Mouse (Mus musculus) intestine, embryonic 14.5 days (tissue): ENCODE data around the gene Pde8a. TPM values are rescaled to one million over a fixed set of nuclear protein-coding genes. Genes with fewer than 3 reads are reported as not detected.

Source experiments
- ATAC-seq: fragments of 200-750 bp; cut with Nextera tagmentation; replicated peaks from 2 replicates; pipeline ENCODE4 v1.8.0; 2017; ENCODE audit warnings: low read depth, moderate number of reproducible peaks, moderate TSS enrichment, moderate library complexity; ENCODE audit not compliant: low FRiP score, low TSS enrichment
- DNase-seq: peaks from one replicate; pipeline ENCODE4 v3.0.0-alpha.2; 2018; ENCODE audit warnings: low spot score
- H3K27ac ChIP-seq: fragments of 300-500 bp; sonication (generic); 2 replicates; pipeline ENCODE4 v1.5.1; 2014; ENCODE audit warnings: low read depth, mild to moderate bottlenecking, control low read depth
- H3K27me3 ChIP-seq: fragments of 300-500 bp; sonication (generic); replicated peaks from 2 replicates; pipeline ENCODE4 v1.6.1; 2014; ENCODE audit warnings: low read length, control low read depth; ENCODE audit not compliant: control insufficient read depth, insufficient read depth
- H3K36me3 ChIP-seq: fragments of 300-500 bp; sonication (generic); 2 replicates; pipeline ENCODE4 v1.6.1; 2014; ENCODE audit warnings: low read length, control low read depth; ENCODE audit not compliant: control insufficient read depth, insufficient read depth
- H3K4me1 ChIP-seq: fragments of 300-500 bp; sonication (generic); replicated peaks from 2 replicates; pipeline ENCODE4 v1.6.1; 2014; ENCODE audit warnings: low read length, control low read depth, mixed read lengths; ENCODE audit not compliant: control insufficient read depth, insufficient read depth
- H3K4me2 ChIP-seq: fragments of 300-500 bp; sonication (generic); 2 replicates; pipeline ENCODE4 v1.6.1; 2014; ENCODE audit warnings: low read length
- H3K4me3 ChIP-seq: fragments of 300-500 bp; sonication (generic); 2 replicates; pipeline ENCODE4 v1.5.1; 2014; ENCODE audit warnings: low read depth, low read length, control low read depth, mixed read lengths
- H3K9ac ChIP-seq: fragments of 300-500 bp; sonication (generic); 2 replicates; pipeline ENCODE4 v1.6.1; 2014; ENCODE audit warnings: mild to moderate bottlenecking, low read length
- H3K9me3 ChIP-seq: fragments of 300-500 bp; sonication (generic); 2 replicates; pipeline ENCODE4 v1.6.1; 2016; ENCODE audit warnings: low read length, control low read depth; ENCODE audit not compliant: control insufficient read depth
- WGBS: fragments of 180-500 bp; shearing (Covaris S2); extraction: QIAGEN DNeasy Blood & Tissue Kit; methylation state at CpG from one replicate; pipeline ENCODE4 v1.1.7; 2014; 5-methylcytosine and 5-hydroxymethylcytosine counted together
- polyA plus RNA-seq: library from polyadenylated mRNA; unstranded; fragments of >200 nt; fragmentation: Nextera tagmentation; extraction: Ambion mirVana; gene quantifications from 2 replicates; pipeline ENCODE4 v1.2.1, GENCODE M21; 2014

Gene Pde8a
- polyA plus RNA-seq, 1 experiment from 2014 or later: 3.7 TPM

DNA sequence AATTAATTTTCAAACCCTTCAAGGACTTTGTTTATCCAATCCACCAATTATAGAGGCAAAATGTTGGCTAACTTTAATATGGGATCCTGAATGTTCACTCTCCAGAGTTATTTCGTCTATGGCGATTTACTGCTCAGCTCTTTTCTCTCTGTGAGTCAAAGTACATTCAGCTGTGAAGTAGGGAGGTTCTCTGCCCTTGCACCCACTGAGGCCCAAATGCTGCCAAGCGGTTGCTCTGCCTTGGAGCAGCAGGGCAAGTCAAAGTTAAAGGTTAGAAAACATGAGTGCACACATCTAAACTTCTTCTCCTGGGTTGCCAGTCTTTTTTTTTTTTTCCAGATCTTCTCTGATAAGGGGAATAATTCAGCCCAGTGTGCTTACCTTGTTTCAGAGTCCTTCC, 43.4 kb downstream of the Pde8a start:
- Histone ChIP-seq H3K4me2 (no peak overlapping the region), H3K36me3 (no peaks in the 10 kb centered on the region), H3K27me3 (no peaks in the 10 kb centered on the region), H3K27ac (no peak overlapping the region), H3K9me3 (no peaks in the 10 kb centered on the region), H3K9ac (no peak overlapping the region), H3K4me1 (no peaks in the 10 kb centered on the region), H3K4me3 (no peak overlapping the region)
- DNase-seq: no peak
- no peak for ATAC-seq
- 84% methylated on average over 3 of the region's 3 CpGs for WGBS

DNA sequence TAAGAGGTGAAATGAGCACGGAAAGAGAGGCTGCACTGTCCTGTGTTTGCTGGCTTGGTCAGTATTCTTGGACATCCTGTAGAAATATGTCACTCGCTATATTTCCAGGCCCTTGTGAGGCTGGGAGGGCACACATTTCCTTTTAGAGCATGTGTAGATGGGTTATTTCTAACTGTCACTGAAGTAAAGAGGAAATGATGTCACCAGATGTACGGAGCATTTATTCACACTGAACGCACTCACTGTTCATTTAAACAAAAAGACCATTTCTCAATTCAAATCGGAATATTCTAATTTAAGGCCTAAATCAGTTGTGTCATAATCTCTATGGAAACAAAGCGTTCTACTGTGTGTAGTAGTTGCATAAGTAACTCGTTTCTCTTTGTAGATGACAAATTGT, 48.2 kb downstream of the Pde8a start:
- 74% methylated on average over 7 of the region's 7 CpGs for WGBS
- no peak for DNase-seq
- H3K4me3 ChIP-seq: no peak overlapping the region
- no peak overlapping the region for H3K27ac ChIP-seq
- no peaks in the 10 kb centered on the region for H3K4me1 ChIP-seq
- no peaks in the 10 kb centered on the region for H3K36me3 ChIP-seq
- ATAC-seq: no peak
- H3K9ac ChIP-seq: no peak overlapping the region
- H3K4me2 ChIP-seq: no peak overlapping the region
- H3K27me3 ChIP-seq: no peaks in the 10 kb centered on the region
- no peaks in the 10 kb centered on the region for H3K9me3 ChIP-seq

DNA sequence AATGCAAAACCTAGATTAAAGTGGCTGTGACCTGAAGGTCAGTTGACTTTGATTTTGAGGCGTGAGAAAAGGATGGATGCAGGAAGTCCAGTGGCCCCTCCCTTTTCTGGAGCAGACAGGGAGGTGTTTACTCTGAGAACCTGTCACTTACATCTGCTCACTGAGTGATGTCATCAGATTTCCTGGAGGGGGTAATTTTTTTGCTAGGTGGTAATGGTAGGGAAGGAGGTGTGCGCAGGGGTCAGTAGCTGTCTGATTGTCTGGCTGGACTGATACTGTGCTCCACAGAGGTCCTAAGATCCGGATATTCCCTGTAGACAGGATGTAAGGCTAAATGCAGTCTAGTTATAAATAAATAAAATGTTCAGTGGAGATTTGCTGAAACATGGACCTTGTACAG, 59.5 kb downstream of the Pde8a start:
- Histone ChIP-seq H3K4me2 (no peak overlapping the region), H3K27me3 (no peaks in the 10 kb centered on the region), H3K9me3 (no peaks in the 10 kb centered on the region), H3K4me3 (no peak overlapping the region), H3K27ac (no peak overlapping the region), H3K36me3 (no peaks in the 10 kb centered on the region), H3K9ac (no peak overlapping the region), H3K4me1 (no peaks in the 10 kb centered on the region)
- DNase-seq: no peak
- WGBS: 58% methylated on average over 3 of the region's 3 CpGs
- no peak for ATAC-seq

DNA sequence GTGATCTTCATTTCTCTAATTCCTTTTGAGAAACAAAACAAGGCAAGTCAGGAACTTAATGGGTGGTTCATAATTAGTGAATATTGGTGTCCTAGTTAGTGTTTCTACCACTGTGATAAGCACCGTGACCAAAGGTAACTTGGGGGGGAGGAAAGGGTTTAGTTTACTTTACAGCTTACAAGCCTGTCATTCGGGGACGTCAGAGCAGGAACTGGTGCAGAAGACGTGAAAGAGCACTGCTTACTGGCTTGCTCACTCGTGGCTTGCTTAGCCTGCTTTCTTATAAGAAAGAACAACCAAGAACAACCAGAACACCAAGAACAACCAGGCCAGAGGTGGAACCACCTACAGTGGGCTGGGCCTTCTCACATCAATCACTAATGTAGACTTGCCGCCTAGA, 65.6 kb downstream of the Pde8a start:
- no peaks in the 10 kb centered on the region for H3K27me3 ChIP-seq
- H3K36me3 ChIP-seq: no peaks in the 10 kb centered on the region
- H3K9me3 ChIP-seq: no peaks in the 10 kb centered on the region
- H3K4me3 ChIP-seq: no peak overlapping the region
- 79% methylated on average over 6 of the region's 6 CpGs for WGBS
- ATAC-seq (no peak), DNase-seq (no peak)
- no peak overlapping the region for H3K9ac ChIP-seq
- no peaks in the 10 kb centered on the region for H3K4me1 ChIP-seq
- H3K4me2 ChIP-seq: no peak overlapping the region
- no peak overlapping the region for H3K27ac ChIP-seq

DNA sequence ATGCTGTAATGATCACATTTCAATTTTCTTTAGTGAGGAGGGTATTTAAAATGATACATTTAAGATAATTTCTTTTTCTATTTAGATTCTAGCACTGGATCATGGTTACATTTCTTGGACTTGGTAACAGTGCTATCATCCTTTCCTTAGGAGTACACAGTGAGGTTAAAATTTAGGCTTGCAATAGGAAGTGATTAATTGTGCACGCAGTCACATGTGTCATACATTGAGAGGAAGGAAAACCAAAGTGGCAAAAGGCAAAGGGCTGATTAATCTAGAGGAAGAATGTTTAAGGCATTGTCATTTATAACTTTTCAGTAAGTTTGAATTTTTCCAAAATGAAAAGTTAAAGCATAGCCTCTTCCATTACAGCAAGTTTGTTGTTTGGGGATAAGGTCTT, 67.8 kb downstream of the Pde8a start:
- Histone ChIP-seq H3K27me3 (no peaks in the 10 kb centered on the region), H3K36me3 (no peaks in the 10 kb centered on the region), H3K9me3 (no peaks in the 10 kb centered on the region), H3K4me1 (no peaks in the 10 kb centered on the region), H3K4me3 (no peak overlapping the region), H3K9ac (no peak overlapping the region), H3K4me2 (no peak overlapping the region), H3K27ac (no peak overlapping the region)
- ATAC-seq (no peak), DNase-seq (no peak)
- WGBS: 90% methylated on average over 1 of the region's 1 CpGs

DNA sequence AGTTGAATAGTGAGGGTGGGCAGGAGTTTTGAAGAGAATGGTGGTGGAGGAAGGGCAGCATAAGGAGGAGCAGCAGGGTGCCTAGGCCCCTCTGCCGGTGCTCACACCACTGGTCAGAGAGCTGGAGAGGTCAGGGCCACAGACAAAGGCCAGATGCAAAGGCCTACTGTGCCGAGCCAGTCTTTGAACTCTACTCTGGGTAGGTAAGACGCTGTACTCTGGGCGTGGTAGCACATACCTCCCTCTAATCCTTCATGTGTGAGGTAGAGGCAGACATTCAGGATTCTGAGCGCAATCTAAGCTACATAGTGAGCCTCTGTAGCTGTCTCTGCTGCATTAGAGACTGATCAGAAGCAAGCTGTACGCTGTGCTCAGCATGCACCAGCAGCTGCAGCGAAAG, 73.1 kb downstream of the Pde8a start:
- Histone ChIP-seq H3K4me1 (no peaks in the 10 kb centered on the region), H3K4me2 (no peak overlapping the region), H3K36me3 (no peaks in the 10 kb centered on the region), H3K27ac (no peak overlapping the region), H3K9ac (no peak overlapping the region), H3K4me3 (no peak overlapping the region), H3K9me3 (no peaks in the 10 kb centered on the region), H3K27me3 (no peaks in the 10 kb centered on the region)
- no peak for DNase-seq
- ATAC-seq: no peak
- 45% methylated on average over 7 of the region's 7 CpGs for WGBS

DNA sequence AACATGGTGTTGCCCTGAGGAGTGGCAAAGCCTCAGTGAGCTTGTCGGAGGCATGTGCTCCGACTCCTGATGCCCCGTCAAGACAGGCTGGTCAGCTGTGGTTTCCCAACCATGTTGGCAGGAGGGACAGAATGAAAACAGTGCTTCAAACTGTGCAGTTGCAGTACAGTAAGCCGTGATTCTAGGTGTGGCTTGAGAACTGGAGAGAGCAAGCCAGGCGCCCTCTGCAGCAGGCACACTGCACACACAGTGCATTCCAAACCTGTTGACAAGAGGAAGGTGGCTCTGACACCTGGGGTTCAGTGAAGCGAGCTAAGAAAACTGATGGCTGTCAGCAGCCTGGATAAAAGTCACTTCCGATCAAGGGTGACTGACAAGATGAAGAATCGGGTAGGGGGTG, 73.5 kb downstream of the Pde8a start:
- Histone ChIP-seq H3K9ac (no peak overlapping the region), H3K4me1 (no peaks in the 10 kb centered on the region), H3K9me3 (no peaks in the 10 kb centered on the region), H3K36me3 (no peaks in the 10 kb centered on the region), H3K27ac (no peak overlapping the region), H3K4me3 (no peak overlapping the region), H3K4me2 (no peak overlapping the region), H3K27me3 (no peaks in the 10 kb centered on the region)
- 62% methylated on average over 8 of the region's 8 CpGs for WGBS
- ATAC-seq: no peak
- no peak for DNase-seq

DNA sequence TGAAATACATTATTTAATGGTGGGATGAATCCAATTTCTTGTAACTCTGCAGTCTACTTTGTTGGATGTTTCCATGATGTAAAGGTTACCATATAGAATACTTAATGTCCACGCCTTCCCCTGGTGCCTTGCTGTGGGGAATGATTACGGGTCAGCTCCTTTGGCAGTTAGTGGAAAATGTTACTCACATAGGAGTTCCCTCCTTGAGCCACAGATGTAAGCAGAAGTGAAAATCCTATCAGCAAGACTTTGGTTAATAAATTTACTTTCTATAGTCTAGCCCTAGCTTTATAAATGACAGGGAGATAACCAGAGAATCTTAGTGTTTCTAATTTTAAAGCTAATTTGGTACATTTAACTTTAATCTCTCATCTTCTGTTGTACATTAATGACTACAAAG, 81.8 kb downstream of the Pde8a start:
- H3K27ac ChIP-seq: no peak overlapping the region
- no peaks in the 10 kb centered on the region for H3K36me3 ChIP-seq
- WGBS: 91% methylated on average over 2 of the region's 2 CpGs
- no peak overlapping the region for H3K9ac ChIP-seq
- DNase-seq (no peak), ATAC-seq (no peak)
- H3K9me3 ChIP-seq: no peaks in the 10 kb centered on the region
- H3K4me1 ChIP-seq: peaks cover 3% of the 10 kb centered on the region; the same call in 1 of the 2 replicates
- H3K4me2 ChIP-seq: no peak overlapping the region
- no peaks in the 10 kb centered on the region for H3K27me3 ChIP-seq
- H3K4me3 ChIP-seq: no peak overlapping the region

DNA sequence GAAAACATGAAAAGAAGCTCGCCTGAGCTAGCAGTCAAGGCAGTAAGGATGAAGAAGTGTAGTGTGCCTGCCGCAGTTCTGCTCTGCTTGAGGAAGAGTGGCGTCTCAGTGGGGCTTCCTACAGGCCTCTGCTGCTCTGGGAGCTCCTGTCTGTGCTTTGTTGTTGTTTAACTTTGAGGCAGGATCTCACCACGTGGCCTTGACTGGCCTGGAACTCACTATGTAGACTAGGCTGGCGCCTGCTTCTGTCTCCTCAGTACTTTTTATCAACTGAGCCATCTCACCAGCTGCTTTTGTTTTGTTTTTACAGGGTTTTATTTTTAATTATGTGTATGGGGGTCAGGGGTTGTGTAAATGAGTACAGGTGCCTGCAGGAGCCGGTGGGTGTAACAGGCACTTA, 84.8 kb downstream of the Pde8a start:
- no peaks in the 10 kb centered on the region; the same call in 1 of the 2 replicates for H3K4me1 ChIP-seq
- no peak overlapping the region for H3K4me3 ChIP-seq
- ATAC-seq (no peak), DNase-seq (no peak)
- no peaks in the 10 kb centered on the region for H3K27me3 ChIP-seq
- H3K27ac ChIP-seq: no peak overlapping the region
- no peaks in the 10 kb centered on the region for H3K36me3 ChIP-seq
- H3K9me3 ChIP-seq: no peaks in the 10 kb centered on the region
- H3K9ac ChIP-seq: no peak overlapping the region
- no peak overlapping the region for H3K4me2 ChIP-seq
- WGBS: 26% methylated on average over 6 of the region's 6 CpGs
